8 mouse cellular contexts compared by ENCODE assay signal in the genomic region with DNA sequence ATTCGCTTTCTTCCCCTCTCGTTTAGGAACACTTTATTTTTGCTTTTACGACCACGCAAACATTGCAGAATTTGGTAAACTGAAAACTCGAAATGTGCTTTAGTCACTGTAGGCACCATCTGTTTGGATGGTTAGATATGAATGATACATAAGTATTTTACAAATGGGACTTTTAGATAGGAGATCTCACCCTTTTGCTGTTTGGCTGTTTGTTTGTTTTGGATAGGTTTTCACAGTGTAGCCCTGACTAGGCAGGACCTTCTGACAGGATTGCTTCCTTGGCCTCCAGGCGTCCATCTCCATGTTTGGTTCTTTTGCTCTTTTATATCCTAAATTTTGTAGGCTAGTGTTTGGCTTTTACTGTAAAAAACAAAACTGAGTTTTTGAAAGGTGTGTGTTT. TPM values are rescaled to one million over a fixed set of nuclear protein-coding genes. Genes with fewer than 3 reads are reported as not detected.
A peak's percentile ranks its signal among the peaks of the same experiment; 100 is the strongest.
DNase-seq lines count a peak whose midpoint lies in the region; ATAC-seq and TF ChIP-seq lines count a peak whose summit lies in the region.

No protein-coding gene starts in this region.

- H3K9me3 ChIP-seq in kidney, embryonic 14.5 days (ENCODE audit: control insufficient read depth, low read length), result no peaks in the 10 kb centered on the region
- no peaks in the 10 kb centered on the region for H3K9me3 ChIP-seq in hindbrain, embryonic 12.5 days (replicated peaks)
- H3K9me3 ChIP-seq in midbrain, embryonic 15.5 days, result no peaks in the 10 kb centered on the region

- H3K9ac ChIP-seq in kidney, embryonic 14.5 days (ENCODE audit: low read depth, low read length), result peak overlapping the region; percentile 92
- H3K9ac ChIP-seq in hindbrain, embryonic 12.5 days, result peak overlapping the region; percentile 91
- peak overlapping the region; percentile 90 for H3K9ac ChIP-seq in midbrain, embryonic 15.5 days

- no peak for DNase-seq in kidney, adult 11 months
- DNase-seq in right cerebral cortex, adult 2 months (ENCODE audit: low spot score in 2 of 2), result no peak
- no peak for DNase-seq in cerebellum, adult 18-20 months
- DNase-seq in gastrocnemius, postnatal 25 days, result no peak

- no peak for ATAC-seq in kidney, embryonic 14.5 days (ENCODE audit: low FRiP score, low TSS enrichment)
- no peak for ATAC-seq in hindbrain, embryonic 12.5 days (ENCODE audit: low FRiP score)
- no peak for ATAC-seq in midbrain, embryonic 15.5 days (replicated peaks)

- peak overlapping the region; percentile 68 for H3K4me2 ChIP-seq in kidney, embryonic 14.5 days (replicated peaks; ENCODE audit: low read depth, low read length)
- peak overlapping the region; percentile 72 for H3K4me2 ChIP-seq in hindbrain, embryonic 12.5 days (replicated peaks)
- H3K4me2 ChIP-seq in midbrain, embryonic 15.5 days, result peak overlapping the region; percentile 69

- H3K4me1 ChIP-seq in kidney, embryonic 14.5 days (ENCODE audit: control insufficient read depth, insufficient read depth, low read length), result peaks cover 13% of the 10 kb centered on the region; the same call in 1 of the 2 replicates
- H3K4me1 ChIP-seq in bone marrow macrophage, adult 2 months (ENCODE audit: control insufficient read depth, insufficient read depth, low read length), result peaks cover 18% of the 10 kb centered on the region
- H3K4me1 ChIP-seq in hindbrain, embryonic 12.5 days, result peaks cover 22% of the 10 kb centered on the region
- peaks cover 28% of the 10 kb centered on the region for H3K4me1 ChIP-seq in midbrain, embryonic 15.5 days

- H3K4me3 ChIP-seq in kidney, embryonic 14.5 days (ENCODE audit: low read length), result peak overlapping the region; percentile 94
- peak overlapping the region; percentile 88 for H3K4me3 ChIP-seq in bone marrow macrophage, adult 2 months (ENCODE audit: insufficient read depth, low read length)
- H3K4me3 ChIP-seq in hindbrain, embryonic 12.5 days, result peak overlapping the region; percentile 89
- H3K4me3 ChIP-seq in midbrain, embryonic 15.5 days, result peak overlapping the region; percentile 87

- TF ChIP-seq POLR2A in bone marrow macrophage, adult 2 months (IDR thresholded peaks at IDR 0.05; ENCODE audit: borderline replicate concordance, low read depth, low read length), result no peak

- H3K27me3 ChIP-seq in kidney, embryonic 14.5 days (ENCODE audit: control insufficient read depth, insufficient read depth, low read length), result no peaks in the 10 kb centered on the region
- H3K27me3 ChIP-seq in hindbrain, embryonic 12.5 days, result no peaks in the 10 kb centered on the region
- H3K27me3 ChIP-seq in midbrain, embryonic 15.5 days (replicated peaks), result no peaks in the 10 kb centered on the region

- WGBS in kidney, embryonic 14.5 days, result under 1% methylated on average over 6 of the region's 6 CpGs
- WGBS in hindbrain, embryonic 12.5 days, result 0% methylated on average over 6 of the region's 6 CpGs
- 2% methylated on average over 6 of the region's 6 CpGs for WGBS in midbrain, embryonic 15.5 days

- peak overlapping the region; percentile 88; the same call in 1 of the 2 replicates for H3K27ac ChIP-seq in kidney, embryonic 14.5 days (ENCODE audit: low read depth, low read length)
- H3K27ac ChIP-seq in bone marrow macrophage, adult 2 months (ENCODE audit: insufficient read depth, low read depth, low read length), result peak overlapping the region; percentile 27; the same call in 1 of the 2 replicates
- H3K27ac ChIP-seq in hindbrain, embryonic 12.5 days, result peak overlapping the region; percentile 90; the same call in 1 of the 2 replicates
- H3K27ac ChIP-seq in midbrain, embryonic 15.5 days, result peak overlapping the region; percentile 91

- TF ChIP-seq CTCF in bone marrow macrophage, adult 2 months (IDR thresholded peaks at IDR 0.05; ENCODE audit: low read depth, low read length), result no peak

- H3K36me3 ChIP-seq in kidney, embryonic 14.5 days (ENCODE audit: control insufficient read depth, insufficient read depth, low read length), result no peaks in the 10 kb centered on the region
- no peaks in the 10 kb centered on the region for H3K36me3 ChIP-seq in hindbrain, embryonic 12.5 days
- H3K36me3 ChIP-seq in midbrain, embryonic 15.5 days (replicated peaks), result no peaks in the 10 kb centered on the region

RNA-seq across cellular contexts. Expression of a gene that starts 0.8 kb away (rescaled TPM):
- polyA plus RNA-seq in kidney, embryonic 14.5 days (2014; fragmentation: Nextera tagmentation; extraction: Ambion mirVana), result 71.2 and 72.5 TPM in 2 replicates
- 20.0 and 24.0 TPM in 2 replicates for polyA plus RNA-seq in bone marrow macrophage, adult 2 months (2012; ENCODE audit: insufficient read depth, insufficient read length, missing spikeins)
- polyA plus RNA-seq in hindbrain, embryonic 12.5 days (2016; fragmentation: Nextera tagmentation; extraction: Ambion mirVana), result 105 TPM in 2 replicates
- polyA plus RNA-seq in midbrain, embryonic 15.5 days (2015; fragmentation: Nextera tagmentation; extraction: Ambion mirVana), result 89.0 and 98.0 TPM in 2 replicates
- 1 to 10 TPM; 9.1 to 9.8 TPM for total RNA-seq in gastrocnemius, postnatal 25 days (2021)

Comparison
In these comparisons a context has a peak if more than half of its experiments do, and no peak if none do; other contexts are left out.
1. H3K27ac ChIP-seq: peak in every context shown above with its lines; median percentile 91 in midbrain, embryonic 15.5 days; 90 in hindbrain, embryonic 12.5 days; 88 in kidney, embryonic 14.5 days; 27 in bone marrow macrophage, adult 2 months.